Mouse (Mus musculus): Measurements from ENCODE around the gene Brca2.
A peak's percentile ranks its signal among the peaks of the same experiment; 100 is the strongest.

Brca2 gene

DNA sequence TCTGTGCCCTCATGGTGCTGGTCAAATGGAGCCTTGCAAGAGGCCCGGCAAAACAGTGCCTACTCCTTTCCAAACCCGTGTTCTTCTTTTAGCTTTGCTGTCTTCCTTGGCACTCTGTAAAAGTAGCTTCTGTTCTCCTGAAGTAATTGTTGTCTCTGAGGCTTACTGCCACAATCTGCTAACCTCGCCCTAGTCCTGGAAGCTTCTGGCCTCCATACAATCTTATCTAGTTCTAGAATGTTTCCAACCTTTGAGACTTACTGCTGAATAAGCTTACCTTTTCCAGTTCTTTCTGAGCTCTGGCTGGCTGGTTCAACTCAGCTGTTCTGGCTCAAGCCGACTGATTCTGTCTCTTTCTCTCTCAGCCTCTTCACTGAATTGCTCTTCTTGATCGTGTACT, 39.4 kb downstream of the Brca2 start:
- no peak for DNase-seq (ENCODE audit: extremely low read depth, low read depth, low spot score)

DNA sequence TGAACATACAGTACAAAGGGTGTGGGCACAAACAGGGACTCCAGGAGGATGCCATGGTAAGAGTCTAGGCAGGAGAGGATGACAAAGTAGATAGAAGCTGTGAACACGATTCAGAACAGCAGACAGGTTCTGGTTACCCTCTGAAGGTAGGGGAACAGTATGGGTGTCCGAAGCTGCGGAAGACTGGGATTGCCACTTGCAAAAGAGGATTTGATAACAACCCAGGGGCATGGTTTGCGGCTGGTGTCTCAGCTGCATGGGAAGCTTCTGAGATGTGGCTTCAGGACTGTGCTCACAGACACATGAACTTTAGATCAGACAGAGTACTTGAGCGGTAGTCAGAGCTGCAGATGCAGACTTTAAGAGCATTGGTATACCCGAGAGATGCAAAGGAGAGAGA, 42.0 kb downstream of the Brca2 start:
- no peak for DNase-seq (ENCODE audit: extremely low read depth, low read depth, low spot score)

DNA sequence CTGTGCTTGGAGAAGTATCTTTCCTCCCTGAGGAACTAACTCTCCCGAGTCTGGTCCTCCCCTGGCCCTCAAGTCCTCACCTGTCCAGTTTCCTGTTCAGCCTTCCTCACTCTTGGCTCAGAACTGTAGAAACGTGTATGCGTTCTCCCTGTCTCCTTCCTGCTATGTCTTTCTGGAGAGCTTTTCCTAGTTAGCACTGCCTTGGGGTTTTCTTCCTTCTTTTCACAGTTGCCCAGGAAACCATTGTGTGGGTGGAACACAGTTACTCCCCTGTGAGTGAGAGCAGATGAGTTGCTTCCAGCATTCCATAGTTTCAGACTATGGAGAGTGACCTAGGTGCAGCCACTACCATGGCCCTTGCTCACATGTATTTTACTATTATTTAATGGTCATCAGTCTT, 43.8 kb downstream of the Brca2 start:
- DNase-seq (ENCODE audit: extremely low read depth, low read depth, low spot score): no peak

DNA sequence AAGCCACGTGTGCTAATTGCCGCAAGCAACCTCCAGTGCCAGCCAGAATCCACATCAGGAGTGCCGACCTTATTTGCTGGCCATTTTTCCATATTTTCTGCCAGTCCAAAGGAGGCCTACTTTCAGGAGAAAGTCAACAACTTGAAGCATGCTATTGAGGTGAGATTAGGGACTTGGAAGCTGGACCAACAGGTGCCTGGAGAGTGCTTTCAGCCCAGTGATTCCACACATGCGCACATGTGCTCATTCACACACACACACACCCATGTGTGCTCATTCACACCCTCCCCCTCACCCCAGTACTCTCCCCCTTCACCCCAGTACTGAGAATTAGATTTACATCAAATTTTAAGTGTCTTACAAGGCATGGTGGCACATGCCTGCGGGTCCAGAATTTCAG, 44.5 kb downstream of the Brca2 start:
- no peak for DNase-seq (ENCODE audit: extremely low read depth, low read depth, low spot score)

DNA sequence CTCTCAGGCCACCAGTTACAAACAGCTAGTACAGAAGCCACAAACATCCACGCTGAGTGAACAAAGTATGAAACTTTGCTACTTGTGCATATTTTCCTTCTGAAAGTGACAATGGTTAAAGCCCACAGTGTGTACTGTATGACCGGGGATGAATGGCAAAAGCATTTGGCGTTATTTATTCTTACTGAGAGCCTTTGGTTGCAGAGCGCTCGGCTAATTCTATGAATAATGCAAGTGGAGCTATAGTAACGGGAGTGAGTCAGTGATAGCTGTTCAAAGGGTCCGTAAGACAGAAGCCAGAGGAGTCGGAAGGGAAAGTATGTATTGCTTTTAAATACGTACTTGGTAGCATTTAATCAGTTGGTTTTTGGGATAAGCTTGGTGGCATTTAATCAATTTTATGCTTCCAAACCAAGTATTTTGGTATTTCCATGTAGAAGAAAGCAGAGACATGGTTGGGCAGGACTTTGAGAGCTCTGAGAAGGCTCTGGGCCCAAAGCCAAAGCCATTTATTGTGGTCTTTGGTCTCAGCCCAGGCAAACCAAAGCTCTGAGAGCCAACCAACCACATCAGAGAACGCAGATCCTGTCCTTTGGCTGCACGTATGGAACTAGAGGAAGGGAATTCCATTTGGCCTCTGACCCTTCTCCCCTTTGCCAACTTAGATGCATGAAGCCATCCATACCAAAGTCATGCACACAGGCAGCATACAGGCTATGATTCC, 48.2 kb downstream of the Brca2 start:
- no peak for DNase-seq (ENCODE audit: extremely low read depth, low read depth, low spot score)

GRCm38 (mm10) chr5:150574403-150574802, 52.0 kb downstream of the Brca2 start:
- no peak for DNase-seq (ENCODE audit: extremely low read depth, low read depth, low spot score)

DNA sequence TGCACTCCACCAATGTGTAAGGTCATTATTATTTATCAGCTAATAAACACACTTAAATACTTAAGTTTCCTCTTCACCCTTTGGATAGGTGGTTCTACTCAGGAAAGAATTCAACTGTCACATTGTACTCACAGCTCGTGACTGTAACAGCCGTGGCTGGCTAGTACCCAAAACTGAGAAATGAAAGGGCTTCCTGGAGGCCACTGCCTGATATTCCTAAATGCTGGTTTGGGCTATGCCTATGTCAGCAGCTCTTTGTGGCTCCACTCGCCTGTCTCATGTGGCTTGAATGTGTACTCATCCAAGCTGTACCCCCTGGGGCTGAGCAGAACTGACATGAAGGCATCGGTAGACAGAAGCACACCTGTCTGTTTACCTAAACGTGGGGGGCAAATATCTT, 52.5 kb downstream of the Brca2 start:
- DNase-seq (ENCODE audit: extremely low read depth, low read depth, low spot score): no peak

DNA sequence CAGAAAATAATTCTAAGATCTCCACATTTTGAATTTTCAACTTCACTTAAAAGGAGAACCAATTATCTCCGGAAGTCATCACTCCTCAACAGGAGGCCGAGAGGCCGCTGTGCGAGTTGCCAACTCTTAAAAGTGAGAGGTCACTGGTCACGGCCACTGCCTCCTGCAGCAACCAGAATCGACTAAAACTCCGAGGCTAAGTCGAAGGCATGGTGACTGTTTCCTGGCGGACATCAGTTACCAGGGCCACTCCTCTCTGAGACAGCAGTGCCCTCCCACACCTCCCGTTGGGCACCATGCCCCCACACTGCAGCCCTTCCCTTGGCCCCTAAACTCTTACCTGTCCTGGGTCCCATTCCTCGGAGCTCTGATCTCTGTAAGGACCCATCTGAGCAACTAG, 54.4 kb downstream of the Brca2 start:
- no peak for DNase-seq (ENCODE audit: extremely low read depth, low read depth, low spot score)

DNA sequence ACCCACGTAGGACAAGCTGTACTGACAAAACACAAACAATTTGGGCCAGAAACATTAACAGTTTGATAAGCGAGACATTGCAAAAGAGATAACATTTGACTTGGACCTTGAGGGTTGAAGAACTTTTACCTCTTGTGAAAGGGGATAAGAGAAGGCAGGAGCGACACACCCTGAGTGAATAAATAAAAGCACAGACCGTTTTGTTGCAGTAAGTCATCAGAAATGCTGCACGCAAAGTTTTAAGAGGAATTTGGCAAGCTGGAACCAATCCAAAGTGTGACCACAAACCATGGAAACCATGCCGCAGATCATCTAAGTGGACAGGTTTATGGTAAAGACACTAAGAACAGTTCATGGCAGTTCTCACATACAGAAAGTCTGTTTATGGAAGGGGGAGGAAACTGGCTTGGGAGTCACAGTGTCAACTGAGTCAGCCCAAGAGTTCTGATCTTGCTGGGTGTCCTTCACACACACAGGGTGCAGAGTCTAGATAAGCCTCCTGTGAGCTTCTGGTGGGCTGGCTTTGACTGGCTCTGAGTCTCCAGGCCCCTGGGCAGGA, 56.3 kb downstream of the Brca2 start:
- DNase-seq (ENCODE audit: extremely low read depth, low read depth, low spot score): no peak

DNA sequence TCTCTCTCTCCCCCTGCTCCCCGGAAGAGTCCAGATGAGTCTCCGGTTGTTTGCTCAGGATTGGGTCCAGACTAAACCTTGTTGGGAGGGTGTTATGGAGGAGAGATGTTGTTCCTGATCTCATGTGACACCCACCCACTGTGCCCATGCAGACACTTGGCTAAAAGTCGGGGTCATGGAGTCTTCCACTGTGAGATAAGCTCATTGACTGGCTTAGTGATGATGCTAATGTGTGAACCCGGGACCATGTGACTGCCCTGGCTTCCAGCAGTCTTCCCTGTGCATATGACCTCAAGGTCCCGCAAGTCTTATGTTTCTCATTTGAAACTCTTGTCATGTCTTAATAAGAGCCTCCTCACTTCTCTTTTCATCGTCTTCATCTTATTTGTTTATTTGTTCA, 58.8 kb downstream of the Brca2 start:
- no peak for DNase-seq (ENCODE audit: extremely low read depth, low read depth, low spot score)

- no peak for DNase-seq (ENCODE audit: extremely low read depth, low read depth, low spot score)
These were observed 60.8 kb downstream of the Brca2 start for GRCm38 (mm10) chr5:150583181-150583580.

GRCm38 (mm10) chr5:150583622-150584336, 61.3 kb downstream of the Brca2 start:
- peak; percentile 37 for DNase-seq (ENCODE audit: extremely low read depth, low read depth, low spot score)

GRCm38 (mm10) chr5:150584337-150584729, 61.9 kb downstream of the Brca2 start:
- no peak for DNase-seq (ENCODE audit: extremely low read depth, low read depth, low spot score)

DNA sequence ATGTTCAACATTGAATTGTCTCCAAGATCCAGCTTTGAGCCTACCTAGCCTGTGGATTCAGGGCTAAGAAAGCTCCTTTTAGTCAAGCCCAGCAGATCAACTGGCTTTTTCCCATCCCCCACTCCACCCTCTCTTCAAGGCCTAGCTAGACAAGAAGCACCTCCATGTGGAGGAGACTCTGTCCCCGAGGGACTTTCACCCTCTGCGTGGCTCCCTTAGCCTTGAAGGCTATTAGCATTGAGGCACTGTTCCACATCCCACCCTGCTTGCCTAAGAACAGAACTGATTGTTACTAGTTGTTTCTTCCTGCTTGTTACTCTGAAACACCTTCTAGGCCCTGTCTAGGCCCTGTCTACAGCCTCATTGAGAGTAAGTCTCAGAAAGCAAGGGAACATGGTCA, 67.5 kb downstream of the Brca2 start:
- DNase-seq (ENCODE audit: extremely low read depth, low read depth, low spot score): no peak

DNA sequence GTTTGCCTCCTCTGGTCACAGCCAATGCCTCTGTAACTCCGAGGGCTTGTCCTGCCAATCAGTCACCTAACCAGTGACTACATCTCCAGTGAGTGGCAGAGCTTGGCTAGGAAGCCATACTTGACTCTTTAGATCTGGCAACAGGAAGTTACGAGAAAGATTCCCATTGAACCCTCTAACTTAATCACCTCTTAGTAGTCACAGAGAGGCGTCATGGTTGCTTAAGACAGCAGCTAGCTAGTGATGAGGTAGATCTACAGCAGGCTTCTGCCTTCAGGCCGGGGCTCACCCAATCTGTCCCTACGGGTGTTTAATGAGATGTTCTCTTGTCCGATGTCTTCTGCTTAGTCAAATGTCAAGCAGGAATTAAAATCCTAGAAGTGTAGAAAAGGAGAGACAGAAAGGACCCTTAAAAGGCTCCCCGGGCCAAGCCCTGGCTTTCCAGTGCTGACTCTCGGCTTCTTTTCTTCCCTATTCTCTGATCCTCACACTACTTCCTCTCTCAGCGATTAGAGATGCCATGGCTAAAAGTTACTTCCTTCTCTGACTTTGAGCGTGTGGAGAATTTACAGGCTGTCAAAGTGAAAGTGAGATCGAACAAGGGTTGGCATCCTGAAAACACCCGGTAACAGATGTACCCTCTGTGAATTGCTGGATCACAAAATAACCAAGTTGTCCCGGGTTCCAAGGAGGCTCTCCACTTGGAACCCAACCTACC, 69.9 kb downstream of the Brca2 start:
- no peak for DNase-seq (ENCODE audit: extremely low read depth, low read depth, low spot score)

- DNase-seq (ENCODE audit: extremely low read depth, low read depth, low spot score): no peak
These were observed 70.7 kb downstream of the Brca2 start for GRCm38 (mm10) chr5:150592904-150593755.

- DNase-seq (ENCODE audit: extremely low read depth, low read depth, low spot score): no peak
These were observed 71.6 kb downstream of the Brca2 start for GRCm38 (mm10) chr5:150593756-150594648.

DNA sequence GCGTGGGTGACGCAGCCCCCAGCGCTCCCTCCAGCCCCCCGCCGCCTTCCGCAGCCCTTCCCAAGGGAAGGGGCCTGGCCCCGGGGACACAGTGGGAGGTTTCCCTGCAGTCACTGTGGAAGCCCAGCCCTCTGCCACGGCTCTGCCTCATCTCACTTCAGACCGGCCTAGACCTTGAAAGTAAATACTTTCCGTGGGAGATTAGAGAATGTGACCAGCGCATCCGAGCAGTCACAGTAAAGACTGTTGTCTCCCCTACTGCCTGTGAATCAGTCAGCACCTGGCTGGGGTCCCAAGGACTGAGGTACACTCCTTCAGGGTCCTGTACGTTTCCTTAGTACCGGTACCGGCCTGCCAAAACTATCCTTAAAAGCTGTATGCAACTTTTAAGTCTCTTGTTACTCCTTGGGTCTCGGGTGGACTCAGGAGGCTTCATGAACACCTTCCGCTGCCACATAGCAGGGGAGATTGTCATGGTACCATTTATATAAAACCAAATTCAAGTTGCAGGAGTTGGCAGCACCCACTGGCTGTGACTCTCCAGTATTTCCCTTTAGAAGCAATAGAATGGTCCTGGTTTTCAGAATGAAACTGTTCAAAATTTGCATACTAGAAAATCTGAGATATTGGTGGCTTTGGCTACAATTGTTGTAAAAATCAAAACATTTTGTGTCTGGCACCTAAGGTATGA, 72.4 kb downstream of the Brca2 start:
- DNase-seq (ENCODE audit: extremely low read depth, low read depth, low spot score): no peak

DNA sequence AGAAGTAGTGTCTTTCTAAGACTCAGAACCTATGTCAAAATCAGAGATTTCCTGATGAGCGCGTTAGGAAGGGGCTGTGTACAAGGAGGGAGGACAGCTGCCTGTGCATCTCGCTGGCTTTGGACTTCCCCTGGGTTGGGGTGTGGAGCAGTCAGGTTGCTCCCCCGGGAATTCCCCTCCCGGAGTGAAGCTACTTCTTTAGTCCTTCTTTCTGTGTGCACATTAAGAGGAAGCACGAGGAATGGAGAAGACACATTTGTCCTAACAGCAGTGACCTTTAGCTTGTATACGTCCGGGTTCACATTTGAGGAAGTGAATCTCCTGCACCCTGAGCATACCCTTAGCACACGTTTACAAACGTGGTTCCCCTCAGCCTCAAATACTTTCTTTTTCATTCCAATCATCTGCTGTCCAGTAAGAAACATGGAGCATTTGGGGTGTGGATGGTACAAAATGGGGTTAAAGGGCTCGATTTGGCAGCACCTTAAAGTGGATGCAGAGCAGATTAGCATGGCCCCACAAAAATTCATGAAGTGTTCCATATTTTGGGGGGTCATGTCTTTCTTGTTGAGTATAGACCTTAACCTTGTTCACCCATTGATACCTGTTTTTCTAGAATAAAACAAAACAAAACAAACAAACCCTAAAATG, 73.1 kb downstream of the Brca2 start:
- DNase-seq (ENCODE audit: extremely low read depth, low read depth, low spot score): no peak
